Comparison of ENCODE assay signal across 10 mouse cellular contexts in the genomic region with DNA sequence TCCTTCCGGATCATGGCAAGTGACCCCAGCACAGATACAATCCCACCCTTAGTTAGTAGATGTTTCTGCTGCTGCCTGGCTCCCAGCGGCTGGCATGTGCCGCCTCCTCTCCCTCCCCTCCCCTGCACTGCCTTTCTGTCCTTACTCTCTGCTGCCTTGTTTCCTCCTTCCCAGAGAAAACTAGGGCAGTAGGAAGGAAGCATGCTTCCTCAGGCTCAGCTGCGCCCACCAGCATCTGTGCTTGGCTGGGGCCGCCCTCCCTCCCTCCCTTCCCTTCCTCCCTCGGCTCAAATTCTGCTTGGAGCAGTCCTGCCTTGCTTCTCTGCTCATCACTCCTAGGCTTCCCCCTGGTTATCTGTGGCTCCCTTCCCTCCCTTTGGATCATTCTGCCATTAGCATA. TPM values are rescaled to one million over a fixed set of nuclear protein-coding genes. Genes with fewer than 3 reads are reported as not detected.
DNase-seq lines count a peak whose midpoint lies in the region; ATAC-seq and TF ChIP-seq lines count a peak whose summit lies in the region.
"Had no signal": no experiment of that assay in that cellular context is flagged by ENCODE, and none has a peak within 500 bp of the region (broad histone marks: within the 10 kb centered on the region; RNA-seq: fewer than 3 reads in every experiment).

No protein-coding gene starts in this region.

- peaks cover 21% of the 10 kb centered on the region; the same call in 1 of the 2 replicates for H3K27me3 ChIP-seq in heart, postnatal 0 days (ENCODE audit: control insufficient read depth, insufficient read depth, low read length)
- H3K27me3 ChIP-seq in limb, embryonic 10.5 days (ENCODE audit: low read depth, poor library complexity, severe bottlenecking): peaks cover 84% of the 10 kb centered on the region

- peaks cover 22% of the 10 kb centered on the region for H3K4me1 ChIP-seq in cortical plate, adult 2 months (ENCODE audit: control insufficient read depth, insufficient read depth, low read length)
- H3K4me1 ChIP-seq in heart, postnatal 0 days (ENCODE audit: control insufficient read depth, insufficient read depth): no peaks in the 10 kb centered on the region
- peaks cover 5% of the 10 kb centered on the region for H3K4me1 ChIP-seq in limb, embryonic 10.5 days

- no peak overlapping the region for H3K9ac ChIP-seq in heart, postnatal 0 days (replicated peaks; ENCODE audit: low read depth, low read length)

- no peaks in the 10 kb centered on the region for H3K36me3 ChIP-seq in heart, postnatal 0 days (replicated peaks; ENCODE audit: control insufficient read depth, insufficient read depth, low read length)
- H3K36me3 ChIP-seq in limb, embryonic 10.5 days: no peaks in the 10 kb centered on the region

- intact Hi-C loops in heart, postnatal 25 days (cut with DNase I): no loop called here

- H3K4me3 ChIP-seq in cortical plate, adult 2 months (ENCODE audit: insufficient read depth, low read length): no peak overlapping the region
- no peak overlapping the region for H3K4me3 ChIP-seq in heart, postnatal 0 days (ENCODE audit: low read depth, low read length)
- H3K4me3 ChIP-seq in limb, embryonic 10.5 days: no peak overlapping the region

- TF ChIP-seq CTCF in cortical plate, adult 2 months (IDR thresholded peaks at IDR 0.05; ENCODE audit: extremely low read depth, insufficient read depth, low read length): no peak
- TF ChIP-seq CTCF in heart, postnatal 0 days (IDR thresholded peaks at IDR 0.05; ENCODE audit: low read depth): no peak

- peak; percentile 95 for DNase-seq in heart, adult 11 months
- no peak for DNase-seq in heart, postnatal 25 days (ENCODE audit: low spot score)
- DNase-seq in heart, postnatal 0 days (ENCODE audit: low spot score): no peak
- no peak for DNase-seq in limb, embryonic 10.5 days (ENCODE audit: low spot score)
- no peak for DNase-seq in urinary bladder, postnatal 10 days (ENCODE audit: low spot score)
- DNase-seq in cerebellum, adult 9-10 months: no peak
- DNase-seq: cerebellum, postnatal 25 days had no signal

- WGBS in heart, postnatal 0 days: 8% methylated on average over 6 of the region's 6 CpGs
- 21% methylated on average over 6 of the region's 6 CpGs for WGBS in limb, embryonic 10.5 days

- no peak for ATAC-seq in heart, postnatal 0 days (ENCODE audit: insufficient read depth, low read depth)
- no peak for ATAC-seq in cerebellum, adult (ENCODE audit: insufficient number of reproducible peaks, low FRiP score, low TSS enrichment)

- no peak for TF ChIP-seq EP300 in heart, postnatal 0 days (IDR thresholded peaks at IDR 0.05; ENCODE audit: low read depth)

- H3K9me3 ChIP-seq in heart, postnatal 0 days (replicated peaks; ENCODE audit: control insufficient read depth, low read length): no peaks in the 10 kb centered on the region
- no peaks in the 10 kb centered on the region for H3K9me3 ChIP-seq in limb, embryonic 10.5 days (replicated peaks)

- TF ChIP-seq POLR2A in cortical plate, adult 2 months (IDR thresholded peaks at IDR 0.05; ENCODE audit: extremely low read depth, insufficient read depth, low read length): peak; percentile 47; the same call in 1 of the 2 replicates

- H3K4me2 ChIP-seq in heart, postnatal 0 days (ENCODE audit: low read depth, low read length): peak overlapping the region; percentile 20

- no peak overlapping the region for H3K27ac ChIP-seq in cortical plate, adult 2 months (ENCODE audit: insufficient read depth, low read length)
- H3K27ac ChIP-seq in heart, postnatal 0 days (ENCODE audit: low read depth): 0 out of 2 replicates have a peak overlapping the region, but pooled peaks have one; percentile 30
- peak overlapping the region; percentile 17; the same call in 1 of the 2 replicates for H3K27ac ChIP-seq in limb, embryonic 10.5 days
- H3K27ac ChIP-seq: stomach, postnatal 0 days had no signal

RNA-seq across cellular contexts. Expression of a gene that starts 18.4 kb away (rescaled TPM):
- under 1 TPM in 1 of 2 experiments, not detected in 1; 0.11 TPM for total RNA-seq in heart, postnatal 25 days (2021)
- 19.1 and 19.2 TPM in 2 replicates for polyA plus RNA-seq in cortical plate, adult 2 months (2012; rRNA removed)
- not detected in 2 replicates for total RNA-seq in heart, postnatal 0 days (2014; rRNA removed; ENCODE audit: low replicate concordance)
- not detected in 2 replicates for polyA plus RNA-seq in heart, postnatal 0 days (2015; fragmentation: Nextera tagmentation; extraction: Ambion mirVana)
- not detected in 2 replicates for polyA plus RNA-seq in limb, embryonic 10.5 days (2016; fragmentation: Nextera tagmentation; extraction: Ambion mirVana)
- polyA plus RNA-seq: stomach, postnatal 0 days had no signal

RNA-seq across cellular contexts. Expression of a gene that starts 19.7 kb away (rescaled TPM):
- total RNA-seq in heart, postnatal 25 days (2021): 10 to 100 TPM; 68.1 to 79.0 TPM
- 28.2 and 30.6 TPM in 2 replicates for polyA plus RNA-seq in cortical plate, adult 2 months (2012; rRNA removed)
- 40.6 and 43.0 TPM in 2 replicates for total RNA-seq in heart, postnatal 0 days (2014; rRNA removed; ENCODE audit: low replicate concordance)
- polyA plus RNA-seq in heart, postnatal 0 days (2015; fragmentation: Nextera tagmentation; extraction: Ambion mirVana): 28.9 and 30.0 TPM in 2 replicates
- 20.7 and 21.9 TPM in 2 replicates for polyA plus RNA-seq in limb, embryonic 10.5 days (2016; fragmentation: Nextera tagmentation; extraction: Ambion mirVana)

RNA-seq across cellular contexts. Expression of a gene that starts 39.4 kb away (rescaled TPM):
- 10 to 100 TPM in 1 of 2 experiments, 1 to 10 TPM in 1; 9.6 to 11.2 TPM for total RNA-seq in heart, postnatal 25 days (2021)
- polyA plus RNA-seq in cortical plate, adult 2 months (2012; rRNA removed): 995 and 1,039 TPM in 2 replicates
- 0.15 and 5.1 TPM in 2 replicates for total RNA-seq in heart, postnatal 0 days (2014; rRNA removed; ENCODE audit: low replicate concordance)
- polyA plus RNA-seq in heart, postnatal 0 days (2015; fragmentation: Nextera tagmentation; extraction: Ambion mirVana): 1.6 and 1.8 TPM in 2 replicates
- polyA plus RNA-seq in limb, embryonic 10.5 days (2016; fragmentation: Nextera tagmentation; extraction: Ambion mirVana): 0.55 and 0.60 TPM in 2 replicates

RNA-seq across cellular contexts. Expression of a gene that starts 46.9 kb away (rescaled TPM):
- total RNA-seq in heart, postnatal 25 days (2021): 1 to 10 TPM; 1.3 to 1.8 TPM
- 2.9 and 3.7 TPM in 2 replicates for polyA plus RNA-seq in cortical plate, adult 2 months (2012; rRNA removed)
- total RNA-seq in heart, postnatal 0 days (2014; rRNA removed; ENCODE audit: low replicate concordance): 2.7 and 7.4 TPM in 2 replicates
- 7.0 and 7.6 TPM in 2 replicates for polyA plus RNA-seq in heart, postnatal 0 days (2015; fragmentation: Nextera tagmentation; extraction: Ambion mirVana)
- polyA plus RNA-seq in limb, embryonic 10.5 days (2016; fragmentation: Nextera tagmentation; extraction: Ambion mirVana): 4.1 and 4.9 TPM in 2 replicates

Comparison
In these comparisons a context has a peak if more than half of its experiments do, and no peak if none do; other contexts are left out.
1. RNA of a gene that starts 18.4 kb away (polyA plus RNA-seq): 19.1 to 19.2 TPM in cortical plate, adult 2 months; not detected in heart, postnatal 0 days and not detected in limb, embryonic 10.5 days; every median in the first group is over 10 times any median in the second.
2. RNA of a gene that starts 39.4 kb away (polyA plus RNA-seq): 995 to 1,039 TPM in cortical plate, adult 2 months; 1.6 to 1.8 TPM in heart, postnatal 0 days and 0.55 to 0.60 TPM in limb, embryonic 10.5 days; every median in the first group is over 100 times any median in the second.